Mouse (Mus musculus) midbrain, postnatal 0 days (tissue): Measurements from ENCODE around the gene Cib4. TPM values are rescaled to one million over a fixed set of nuclear protein-coding genes. Genes with fewer than 3 reads are reported as not detected.

Experiments used
- ATAC-seq: fragments of 200-750 bp; cut with Nextera tagmentation; 2 replicates; pipeline ENCODE4 v1.8.0; 2017; ENCODE audit warnings: moderate number of reproducible peaks, mild to moderate bottlenecking, moderate TSS enrichment, moderate library complexity; ENCODE audit not compliant: low FRiP score
- DNase-seq: peaks from one replicate; pipeline ENCODE4 v3.0.0-alpha.2; 2015; ENCODE audit warnings: low spot score
- H3K27ac ChIP-seq: fragments of 300-500 bp; sonication (generic); 2 replicates; pipeline ENCODE4 v1.5.1; 2014; ENCODE audit warnings: low read depth, mild to moderate bottlenecking, low read length, mixed read lengths
- H3K27me3 ChIP-seq: fragments of 300-500 bp; sonication (generic); 2 replicates; pipeline ENCODE4 v1.6.1; 2014; ENCODE audit warnings: low read length, control low read depth, mixed read lengths; ENCODE audit not compliant: insufficient read depth
- H3K36me3 ChIP-seq: fragments of 300-500 bp; sonication (generic); 2 replicates; pipeline ENCODE4 v1.6.1; 2014; ENCODE audit warnings: low read length, control low read depth, mixed read lengths; ENCODE audit not compliant: insufficient read depth
- H3K4me1 ChIP-seq: fragments of 300-500 bp; sonication (generic); 2 replicates; pipeline ENCODE4 v1.6.1; 2014; ENCODE audit warnings: mild to moderate bottlenecking, control low read depth, antibody characterized with exemption, low read length, mixed read lengths; ENCODE audit not compliant: insufficient read depth
- H3K4me2 ChIP-seq: fragments of 300-500 bp; sonication (generic); 2 replicates; pipeline ENCODE4 v1.6.1; 2014; ENCODE audit warnings: low read depth, mild to moderate bottlenecking, low read length, mixed read lengths; ENCODE audit not compliant: poor library complexity, severe bottlenecking
- H3K4me3 ChIP-seq: fragments of 300-500 bp; sonication (generic); 2 replicates; pipeline ENCODE4 v1.5.1; 2014; ENCODE audit warnings: low read depth, mild to moderate bottlenecking, low read length, moderate library complexity
- H3K9ac ChIP-seq: fragments of 300-500 bp; sonication (generic); replicated peaks from 2 replicates; pipeline ENCODE4 v1.6.1; 2014; ENCODE audit warnings: mild to moderate bottlenecking, low read length, moderate library complexity, mixed read lengths; ENCODE audit not compliant: poor library complexity, severe bottlenecking
- H3K9me3 ChIP-seq: fragments of 300-500 bp; sonication (generic); 2 replicates; pipeline ENCODE4 v1.6.1; 2016; ENCODE audit warnings: low read length, control low read depth
- CTCF ChIP-seq: IDR thresholded peaks from 2 replicates; pipeline ENCODE4 v1.5.1; 2016; ENCODE audit warnings: antibody characterized with exemption, mild to moderate bottlenecking
- WGBS: fragments of 180-500 bp; shearing (Covaris S2); extraction: QIAGEN DNeasy Blood & Tissue Kit; methylation state at CpG from one replicate; pipeline ENCODE4 v1.1.7; 2014; 5-methylcytosine and 5-hydroxymethylcytosine counted together
- polyA plus RNA-seq: library from polyadenylated mRNA; unstranded; fragments of >200 nt; fragmentation: Nextera tagmentation; extraction: Ambion mirVana; gene quantifications from 2 replicates; pipeline ENCODE4 v1.2.1, GENCODE M21; 2015
- total RNA-seq: library from RNA; depleted of rRNA; stranded (reverse); fragments of >200 nt; gene quantifications from 2 replicates; pipeline ENCODE4 v1.2.3, GENCODE M21; 2014

The Cib4 gene
- total and polyA plus RNA-seq, 2 experiments from 2014 or later: not detected

GRCm38 (mm10) chr5:30559421-30559820, 13.8 kb upstream of the Cib4 start:
- Histone ChIP-seq H3K27ac (no peak overlapping the region), H3K9ac (no peak overlapping the region), H3K9me3 (no peaks in the 10 kb centered on the region), H3K4me3 (no peak overlapping the region), H3K4me2 (no peak overlapping the region), H3K4me1 (no peaks in the 10 kb centered on the region), H3K27me3 (no peaks in the 10 kb centered on the region), H3K36me3 (no peaks in the 10 kb centered on the region)
- no peak for TF ChIP-seq CTCF
- 91% methylated on average over 3 of the region's 3 CpGs for WGBS
- DNase-seq (no peak), ATAC-seq (no peak)

DNA sequence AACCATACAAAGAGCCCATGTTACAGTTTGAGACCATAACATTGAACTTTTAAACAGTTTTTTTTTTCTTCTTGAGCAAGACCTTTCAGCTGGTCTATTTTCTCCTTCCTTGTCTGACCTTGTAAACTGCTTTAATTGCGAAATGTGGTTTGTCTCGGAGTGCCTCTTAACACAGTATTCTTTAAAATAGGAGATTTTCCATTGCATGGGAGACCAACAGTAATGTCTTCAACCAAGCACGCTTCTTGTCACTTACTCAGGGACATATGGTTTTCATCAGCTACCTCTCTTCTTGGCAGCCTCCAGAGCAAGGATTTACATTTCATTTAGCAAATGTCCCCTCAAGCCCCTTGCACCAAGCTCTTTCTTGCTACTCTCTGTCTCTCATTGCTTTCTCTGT, 10.6 kb upstream of the Cib4 start:
- DNase-seq (no peak), ATAC-seq (no peak)
- no peak overlapping the region for H3K4me3 ChIP-seq
- no peak overlapping the region for H3K9ac ChIP-seq
- H3K9me3 ChIP-seq: no peaks in the 10 kb centered on the region
- no peaks in the 10 kb centered on the region for H3K27me3 ChIP-seq
- TF ChIP-seq CTCF: no peak
- 84% methylated on average over 3 of the region's 3 CpGs for WGBS
- H3K36me3 ChIP-seq: no peaks in the 10 kb centered on the region
- H3K27ac ChIP-seq: no peak overlapping the region
- H3K4me1 ChIP-seq: no peaks in the 10 kb centered on the region
- H3K4me2 ChIP-seq: no peak overlapping the region

- ATAC-seq (no peak), DNase-seq (no peak)
- TF ChIP-seq CTCF: no peak
- no peak overlapping the region for H3K4me2 ChIP-seq
- WGBS: 63% methylated on average over 8 of the region's 8 CpGs
- no peak overlapping the region for H3K27ac ChIP-seq
- no peaks in the 10 kb centered on the region for H3K36me3 ChIP-seq
- H3K4me3 ChIP-seq: no peak overlapping the region
- no peaks in the 10 kb centered on the region for H3K4me1 ChIP-seq
- H3K9ac ChIP-seq: no peak overlapping the region
- H3K9me3 ChIP-seq: no peaks in the 10 kb centered on the region
- H3K27me3 ChIP-seq: no peaks in the 10 kb centered on the region
Measured at GRCm38 (mm10) chr5:30554981-30555380, 9.3 kb upstream of the Cib4 start.

- DNase-seq: no peak
- H3K9ac ChIP-seq: no peak overlapping the region
- 86% methylated on average over 13 of the region's 13 CpGs for WGBS
- no peak overlapping the region for H3K27ac ChIP-seq
- no peaks in the 10 kb centered on the region for H3K27me3 ChIP-seq
- no peak for TF ChIP-seq CTCF
- H3K4me2 ChIP-seq: no peak overlapping the region
- no peaks in the 10 kb centered on the region for H3K9me3 ChIP-seq
- no peaks in the 10 kb centered on the region for H3K4me1 ChIP-seq
- no peak for ATAC-seq
- no peak overlapping the region for H3K4me3 ChIP-seq
- no peaks in the 10 kb centered on the region for H3K36me3 ChIP-seq
Measured at GRCm38 (mm10) chr5:30553936-30554335, 8.3 kb upstream of the Cib4 start.

- H3K36me3 ChIP-seq: no peaks in the 10 kb centered on the region
- H3K9me3 ChIP-seq: no peaks in the 10 kb centered on the region
- H3K4me2 ChIP-seq: no peak overlapping the region
- DNase-seq (no peak), ATAC-seq (no peak)
- TF ChIP-seq CTCF: no peak
- H3K27me3 ChIP-seq: no peaks in the 10 kb centered on the region
- H3K4me3 ChIP-seq: no peak overlapping the region
- 79% methylated on average over 6 of the region's 6 CpGs for WGBS
- no peak overlapping the region for H3K9ac ChIP-seq
- H3K27ac ChIP-seq: no peak overlapping the region
- no peaks in the 10 kb centered on the region for H3K4me1 ChIP-seq
Measured at GRCm38 (mm10) chr5:30552006-30552405, 6.4 kb upstream of the Cib4 start.

DNA sequence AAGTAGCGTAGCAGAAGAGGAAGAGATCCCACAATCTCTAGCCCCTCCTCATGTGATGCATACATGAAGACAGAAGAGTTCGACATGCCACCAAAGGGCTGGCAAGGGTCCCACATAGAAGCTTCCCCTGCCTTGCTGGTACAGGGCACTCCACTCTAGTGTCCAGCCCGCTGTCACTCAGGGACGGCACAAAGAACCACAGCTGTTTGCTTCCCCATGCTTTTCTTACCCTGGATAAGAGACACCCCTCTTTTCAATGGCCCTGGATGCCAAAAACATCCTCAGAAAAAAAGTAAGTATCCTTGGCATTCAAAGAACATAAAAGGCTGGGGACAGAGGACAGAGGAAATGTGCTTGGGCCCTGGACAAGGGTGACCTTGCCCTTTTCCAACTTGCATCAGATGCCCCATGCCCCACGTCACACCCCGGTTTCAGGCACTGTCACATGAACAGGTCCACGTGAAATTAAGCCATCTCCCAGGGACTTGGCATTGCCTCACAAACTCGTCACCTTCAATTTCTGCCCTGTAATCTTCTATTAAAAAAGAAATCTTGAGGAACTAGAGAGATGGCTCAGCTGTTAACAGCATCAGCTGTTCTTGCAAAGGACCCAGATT, 5.5 kb upstream of the Cib4 start:
- no peaks in the 10 kb centered on the region for H3K4me1 ChIP-seq
- DNase-seq: no peak
- H3K4me3 ChIP-seq: no peak overlapping the region
- H3K4me2 ChIP-seq: no peak overlapping the region
- H3K9ac ChIP-seq: no peak overlapping the region
- no peaks in the 10 kb centered on the region for H3K27me3 ChIP-seq
- 78% methylated on average over 8 of the region's 8 CpGs for WGBS
- no peaks in the 10 kb centered on the region for H3K9me3 ChIP-seq
- no peak overlapping the region for H3K27ac ChIP-seq
- ATAC-seq: no peak
- no peaks in the 10 kb centered on the region for H3K36me3 ChIP-seq
- TF ChIP-seq CTCF: no peak
